Mouse (Mus musculus): ENCODE data around the gene Madcam1.

DNA sequence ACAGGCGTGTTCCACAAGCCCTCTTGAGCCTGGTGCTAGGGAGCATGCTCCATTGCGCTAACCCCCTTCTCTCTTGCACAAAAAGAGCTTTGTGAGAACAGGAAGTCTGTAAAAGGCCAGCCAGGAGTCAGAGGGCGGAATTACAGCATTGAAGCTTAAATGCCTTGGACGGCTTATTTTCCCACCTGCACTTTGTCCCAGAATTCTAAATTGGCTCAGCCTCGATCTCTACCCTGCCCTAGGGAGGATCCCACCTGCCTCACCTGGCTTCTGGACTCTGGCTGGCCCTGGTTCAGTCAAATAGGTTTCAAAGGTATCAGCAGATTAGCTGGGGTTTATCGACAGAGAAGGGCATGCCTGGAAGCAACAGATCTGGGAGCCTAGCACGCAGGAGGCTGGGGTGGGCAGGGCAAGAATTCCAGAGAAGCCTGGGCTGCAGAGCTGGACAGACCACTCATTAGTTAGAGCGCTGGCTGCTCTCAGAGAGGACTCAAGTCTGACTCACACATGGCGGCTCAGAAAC, 31.8 kb downstream of the Madcam1 start:
- TF ChIP-seq CTCF (IDR thresholded peaks at IDR 0.05; ENCODE audit: low read depth), result no peak
- TF ChIP-seq EP300 (optimal IDR thresholded peaks at IDR 0.05), result no peak
